Mouse (Mus musculus): ENCODE measurements around the gene Atp6v1e1.

DNA sequence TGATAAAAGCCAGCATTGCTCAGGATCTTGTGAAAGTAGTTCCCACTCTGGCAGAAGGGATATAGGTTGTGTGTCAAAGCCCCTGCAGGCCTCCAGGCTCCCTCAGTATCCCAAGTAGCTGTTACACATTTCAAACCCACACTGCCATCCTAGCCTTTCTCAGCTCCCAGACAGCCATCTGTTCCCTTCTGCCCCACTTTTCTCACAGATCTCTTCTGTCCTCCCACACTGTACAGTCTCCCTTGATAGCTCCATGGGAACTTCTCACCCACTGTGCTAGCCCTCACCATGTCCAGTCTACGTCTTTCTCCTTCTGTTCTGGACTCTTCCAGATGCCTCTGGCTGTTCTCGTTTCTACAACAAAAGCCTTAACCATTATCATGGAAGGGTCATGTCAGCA, 26.5 kb downstream of the Atp6v1e1 start:
- no peak for TF ChIP-seq CTCF (IDR thresholded peaks at IDR 0.05; ENCODE audit: low read depth, low read length)
- TF ChIP-seq EP300 (IDR thresholded peaks at IDR 0.05; ENCODE audit: insufficient read depth, low read depth, low read length): no peak
- no peak for TF ChIP-seq POLR2A (IDR thresholded peaks at IDR 0.05; ENCODE audit: insufficient read depth, low read length)
